Mouse (Mus musculus) frontal cortex, postnatal 36 days (tissue): ENCODE data around the gene Pknox2.

ENCODE experiments used
- DNase-seq, 2 experiments: peaks; one replicate each; pipeline ENCODE4 v3.0.0; 2022; ENCODE audit warnings: low spot score in 2 of 2

Gene Pknox2

DNA sequence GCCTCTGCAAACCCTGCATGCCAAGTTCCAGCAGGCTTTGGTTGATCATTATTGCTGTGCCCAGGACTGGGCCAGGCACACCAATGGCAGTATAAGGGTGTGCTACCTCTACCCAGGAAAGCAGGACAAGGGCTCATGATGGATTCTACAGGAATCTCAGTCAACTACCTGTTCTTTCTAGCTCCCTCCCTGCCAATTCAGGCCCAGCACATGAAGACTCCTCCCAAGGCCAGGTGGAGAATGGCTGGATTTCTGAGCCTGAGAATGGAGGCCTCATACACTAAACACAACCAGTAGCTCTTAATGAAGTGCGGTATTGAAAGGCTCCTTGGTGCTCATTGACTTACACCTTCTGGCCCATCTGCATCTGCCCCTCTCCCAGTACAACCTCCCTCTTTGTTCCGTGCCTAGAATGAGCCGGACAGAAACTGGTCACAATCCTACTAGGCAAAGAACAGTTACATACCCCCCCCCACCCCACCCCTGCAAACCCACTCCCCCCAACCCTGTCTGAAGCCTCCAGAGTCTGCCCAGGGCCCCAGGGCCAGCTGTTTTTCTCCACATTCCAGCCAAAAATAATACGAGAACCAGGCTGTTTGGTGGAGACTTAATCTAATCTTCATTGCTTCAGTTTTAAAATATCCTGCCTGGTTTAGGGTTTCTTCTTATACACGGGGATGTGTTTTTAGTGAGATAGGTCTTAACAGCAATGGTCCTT lies 6.6 kb downstream of the Pknox2 start:
- DNase-seq: no peak

DNA sequence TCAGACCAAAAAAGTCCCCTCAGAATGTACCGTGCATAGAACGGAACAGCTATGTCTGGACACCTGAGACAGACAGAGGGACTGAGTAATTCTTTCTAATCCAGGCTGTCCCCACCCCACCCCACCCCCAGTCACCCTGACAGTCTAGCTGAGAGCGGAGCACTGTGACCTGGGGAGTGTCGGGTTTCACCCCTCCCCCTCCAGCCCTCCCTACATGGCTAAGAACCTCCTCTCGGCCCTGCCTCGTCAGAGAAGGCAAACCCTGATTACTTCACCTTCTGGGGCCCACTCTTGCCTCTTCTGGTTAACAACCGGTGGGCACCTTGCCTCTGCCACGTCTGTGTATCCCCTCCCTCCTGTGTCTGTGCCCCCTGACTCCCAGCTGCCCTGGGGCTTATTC lies 7.7 kb downstream of the Pknox2 start:
- no peak for DNase-seq

DNA sequence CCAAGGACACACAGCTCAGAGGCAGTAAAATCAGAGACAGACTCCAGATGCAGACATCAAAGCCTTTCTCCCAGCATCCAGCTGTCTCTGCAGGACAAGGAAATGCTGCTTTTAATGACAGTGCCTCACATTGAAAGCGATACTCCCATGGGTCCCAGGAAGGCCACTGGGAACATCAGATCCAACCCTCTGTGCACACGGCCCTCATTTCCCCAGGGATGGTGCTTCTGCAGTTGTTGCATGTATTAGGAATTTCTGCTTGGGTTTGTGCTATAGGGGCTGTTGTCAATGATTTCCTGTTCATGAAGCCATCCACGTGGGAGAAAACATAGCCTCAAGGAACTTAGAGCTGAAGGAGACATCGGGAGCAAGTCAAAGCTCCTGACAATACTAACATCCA lies 8.3 kb downstream of the Pknox2 start:
- no peak for DNase-seq

DNA sequence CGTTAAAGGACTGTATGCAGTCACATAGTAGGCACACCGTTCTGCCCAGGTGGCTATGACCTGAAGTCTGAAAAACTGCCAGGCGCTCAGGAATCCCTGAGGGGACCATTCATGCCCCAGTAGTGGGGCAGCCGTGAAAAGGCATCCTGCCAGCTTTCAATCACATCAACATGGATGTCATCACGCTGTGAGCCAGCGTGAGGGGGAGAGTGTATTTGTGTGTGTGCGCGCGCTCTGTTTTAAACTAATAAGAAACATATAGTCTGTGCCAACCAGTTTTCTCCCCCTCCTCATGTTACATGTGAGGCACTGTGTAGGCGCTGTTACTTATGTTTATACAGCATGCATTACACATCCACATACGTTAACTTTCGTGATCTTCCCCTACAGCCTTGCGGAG lies 10.9 kb downstream of the Pknox2 start:
- DNase-seq: no peak

DNA sequence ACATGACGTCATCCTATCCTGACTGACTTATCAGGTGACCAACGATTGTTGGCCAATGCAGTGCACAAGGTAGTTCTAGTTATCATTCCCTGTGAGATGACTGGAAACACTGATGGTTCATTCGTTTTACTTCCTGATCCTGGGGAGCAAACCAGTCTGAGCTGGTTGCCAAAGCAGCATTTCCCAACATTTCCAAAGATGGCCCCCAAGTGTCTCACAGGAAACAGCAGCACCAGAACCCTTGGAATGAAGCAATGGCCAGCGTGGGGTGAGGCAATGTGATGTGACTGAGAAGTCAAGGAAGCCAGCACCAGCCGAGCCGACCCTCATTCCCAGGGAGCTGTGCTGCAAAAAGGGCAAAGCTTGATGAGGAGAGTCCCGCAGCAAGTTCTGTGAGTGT lies 13.7 kb downstream of the Pknox2 start:
- no peak for DNase-seq

DNA sequence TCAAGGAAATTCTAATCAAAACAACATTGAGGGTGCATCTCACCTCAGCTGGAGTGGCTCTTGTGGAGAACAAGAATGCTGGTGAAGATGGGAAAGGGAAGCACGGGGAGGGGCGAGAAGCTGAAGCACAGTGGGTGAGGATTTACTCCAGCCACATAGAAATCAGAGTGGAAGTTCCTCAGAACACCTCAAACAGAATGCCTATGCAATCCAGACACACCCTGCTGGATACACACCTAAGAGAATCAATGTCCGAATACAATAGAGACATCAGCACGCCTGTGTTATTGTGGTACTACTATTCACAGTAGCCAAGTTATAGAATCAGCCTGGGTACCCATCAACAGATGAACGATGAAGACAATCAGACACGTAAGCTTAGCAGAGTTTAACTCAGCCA lies 18.2 kb downstream of the Pknox2 start:
- DNase-seq: no peak

DNA sequence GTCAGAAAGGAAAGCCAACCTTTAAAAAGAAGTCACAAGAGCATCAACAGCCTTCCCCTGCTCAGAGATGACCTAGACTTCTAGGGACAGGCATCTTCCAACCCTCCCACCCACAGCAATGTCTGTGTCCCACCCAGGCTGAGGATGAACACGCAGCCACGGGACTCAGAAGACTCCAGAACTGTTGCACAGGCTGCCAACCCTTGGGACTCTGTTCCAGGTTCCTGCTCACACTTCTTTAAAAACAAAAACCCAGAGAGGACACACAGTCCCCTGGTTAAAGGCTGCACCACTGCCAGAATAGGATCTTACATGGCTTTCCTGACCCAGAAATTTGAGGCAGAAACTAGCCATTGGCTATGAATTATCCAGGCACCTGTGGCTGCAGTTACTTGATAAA lies 21.0 kb downstream of the Pknox2 start:
- no peak for DNase-seq

DNA sequence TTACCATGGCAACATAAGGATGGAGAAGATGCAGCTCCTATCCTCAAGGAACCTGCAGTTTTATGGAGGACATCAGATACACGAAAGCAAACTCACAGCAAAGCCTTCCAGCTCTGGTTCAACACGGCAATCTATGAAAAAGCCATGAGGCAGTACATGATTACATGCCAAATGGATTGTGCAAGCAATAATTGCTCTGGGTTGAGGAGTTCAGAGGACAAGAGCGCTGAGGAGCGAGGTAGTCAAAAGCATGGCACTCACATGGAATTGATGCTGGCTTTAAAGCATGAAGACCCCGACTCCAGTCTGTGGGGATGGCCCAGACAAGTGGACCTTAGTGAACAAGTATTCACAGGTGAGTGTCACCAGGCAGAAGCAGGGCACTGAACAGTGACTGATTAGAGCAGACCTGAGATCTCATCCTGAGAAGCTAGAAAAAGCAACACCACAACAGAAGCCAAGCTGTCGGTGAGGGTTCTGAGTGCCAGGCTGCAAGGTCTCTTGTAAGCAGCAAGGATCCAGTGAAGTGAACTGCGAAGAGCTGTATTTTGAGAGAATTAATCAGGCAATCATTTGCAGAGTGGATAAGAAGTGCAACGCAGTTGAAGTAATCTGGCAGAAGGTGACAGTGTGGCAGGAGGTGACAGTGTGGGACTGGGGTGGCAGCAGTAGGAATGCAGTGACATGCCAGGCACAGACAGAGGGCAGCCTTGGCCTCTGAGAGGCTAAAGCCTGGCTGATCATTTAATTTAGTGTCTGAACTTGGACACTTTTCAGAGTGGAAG lies 22.3 kb downstream of the Pknox2 start:
- DNase-seq: no peak

DNA sequence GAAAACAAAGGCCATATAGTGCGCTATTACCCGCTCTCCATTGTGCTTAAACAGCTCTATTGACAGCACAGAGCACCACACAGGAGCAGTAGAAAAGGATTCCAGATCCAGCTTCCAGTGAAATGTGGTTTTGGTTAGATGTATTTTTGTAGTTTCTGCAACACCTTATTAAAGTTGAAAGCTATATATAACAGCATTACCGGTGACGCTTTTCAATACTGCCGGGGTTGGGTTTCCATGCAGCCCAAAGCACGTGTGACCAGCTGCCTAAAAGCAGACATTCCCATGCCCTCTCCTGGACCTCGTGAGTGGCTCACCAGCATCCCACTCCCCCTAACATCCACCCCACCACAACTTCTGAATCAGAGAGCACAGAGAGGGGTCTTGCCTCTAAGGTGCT lies 23.8 kb downstream of the Pknox2 start:
- no peak for DNase-seq

DNA sequence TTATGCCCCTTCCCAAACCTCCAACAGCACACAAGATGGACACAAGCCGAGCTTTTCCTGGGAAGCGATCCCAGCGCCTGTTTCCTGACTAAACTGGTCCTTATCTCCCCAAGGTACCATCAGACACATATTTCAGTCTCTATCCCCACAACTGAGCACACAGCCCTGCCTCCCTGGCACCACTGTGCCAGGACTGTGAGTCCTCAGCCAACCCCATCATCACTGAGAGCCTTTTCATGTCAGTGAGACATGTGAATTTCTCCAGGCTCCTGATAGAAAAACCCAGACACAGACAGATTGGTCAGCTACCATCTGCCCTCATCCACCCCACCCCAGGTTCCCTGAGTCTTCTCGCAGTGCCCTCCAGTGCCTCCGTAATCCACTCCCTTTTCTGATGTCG lies 24.2 kb downstream of the Pknox2 start:
- DNase-seq: no peak

DNA sequence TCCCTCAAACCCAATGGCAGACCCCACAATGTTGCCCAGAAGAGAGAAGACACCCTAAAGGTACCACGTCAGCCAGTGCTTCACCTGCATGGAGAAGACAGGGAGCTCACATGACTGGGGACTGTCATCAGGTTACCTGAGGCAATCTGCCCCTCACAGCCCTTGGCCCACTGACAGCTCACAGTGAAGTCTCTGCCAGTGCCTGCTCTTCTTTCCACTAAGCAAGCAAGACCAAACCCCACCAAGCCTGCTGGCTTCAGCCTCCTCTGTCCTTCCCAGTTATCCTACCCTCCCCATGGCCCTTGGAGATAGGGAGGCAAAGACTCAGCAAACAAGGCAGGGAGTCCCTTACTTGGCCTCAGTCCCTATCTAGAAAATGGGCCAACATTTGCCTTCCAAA lies 24.8 kb downstream of the Pknox2 start:
- no peak for DNase-seq

DNA sequence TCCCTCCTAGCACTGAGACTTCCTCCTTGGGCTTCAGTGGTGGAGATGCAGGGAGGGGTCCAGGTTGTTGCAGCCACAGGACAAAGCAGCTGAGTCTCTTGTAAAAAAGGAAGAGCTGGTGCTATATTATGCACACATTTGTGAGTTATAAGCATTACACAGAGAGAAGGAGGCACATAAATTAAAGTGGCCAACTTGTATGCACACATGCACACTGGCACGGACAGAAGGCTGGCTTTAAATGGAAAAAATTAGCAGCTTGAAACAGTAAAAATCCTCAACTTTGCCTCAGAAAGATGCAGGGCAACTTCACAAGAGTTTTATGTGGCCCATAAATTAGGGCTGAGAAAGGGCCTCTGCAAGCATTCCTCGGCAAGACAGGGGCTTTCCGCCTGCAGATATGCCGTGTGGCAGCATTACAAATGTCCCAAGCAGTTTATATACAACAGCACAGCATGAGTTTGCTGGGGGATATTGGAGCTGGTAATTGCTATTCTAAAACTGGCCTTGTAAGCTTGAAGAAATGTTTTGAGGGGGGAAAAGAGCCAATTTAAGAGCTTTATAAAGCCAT lies 25.4 kb downstream of the Pknox2 start:
- no peak for DNase-seq

DNA sequence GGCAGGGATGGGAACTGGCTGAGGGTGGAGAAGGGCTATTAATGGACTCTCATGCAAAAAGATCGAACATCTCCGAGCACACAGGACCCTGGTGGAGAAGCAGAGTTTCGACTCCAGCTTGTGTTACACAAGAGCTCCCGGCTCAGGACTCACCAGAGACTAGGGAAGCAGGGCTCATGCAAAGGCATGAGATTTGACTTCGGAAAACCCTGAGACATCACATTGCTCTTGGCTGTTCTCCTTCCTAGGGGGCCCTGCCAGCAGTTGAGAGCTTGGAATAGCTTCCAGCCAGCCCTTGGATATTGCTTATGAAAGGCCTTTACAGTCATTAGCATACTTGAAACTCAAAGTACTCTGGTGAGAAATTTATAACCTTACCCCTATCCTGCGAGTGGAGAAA lies 26.4 kb downstream of the Pknox2 start:
- DNase-seq: no peak

DNA sequence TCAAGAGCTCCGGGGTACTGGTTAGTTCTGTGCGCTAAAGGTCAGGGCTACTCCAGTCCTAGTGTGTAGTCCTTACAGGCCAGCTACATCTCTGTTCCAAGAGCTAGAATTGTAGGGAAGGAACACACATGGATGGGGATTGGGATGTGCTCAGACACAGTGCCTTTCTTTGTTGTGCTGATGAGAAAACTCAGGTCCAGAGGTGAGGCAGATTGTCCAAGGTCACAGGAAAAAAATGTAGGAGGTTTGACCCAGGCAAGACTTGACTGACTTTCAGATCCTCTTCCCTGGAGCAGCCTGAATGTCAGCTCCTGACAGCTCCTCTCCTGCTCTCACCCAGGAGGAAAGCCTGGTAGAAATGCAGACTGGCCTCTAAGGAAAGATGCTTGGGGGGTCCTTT lies 29.7 kb downstream of the Pknox2 start:
- DNase-seq: no peak

DNA sequence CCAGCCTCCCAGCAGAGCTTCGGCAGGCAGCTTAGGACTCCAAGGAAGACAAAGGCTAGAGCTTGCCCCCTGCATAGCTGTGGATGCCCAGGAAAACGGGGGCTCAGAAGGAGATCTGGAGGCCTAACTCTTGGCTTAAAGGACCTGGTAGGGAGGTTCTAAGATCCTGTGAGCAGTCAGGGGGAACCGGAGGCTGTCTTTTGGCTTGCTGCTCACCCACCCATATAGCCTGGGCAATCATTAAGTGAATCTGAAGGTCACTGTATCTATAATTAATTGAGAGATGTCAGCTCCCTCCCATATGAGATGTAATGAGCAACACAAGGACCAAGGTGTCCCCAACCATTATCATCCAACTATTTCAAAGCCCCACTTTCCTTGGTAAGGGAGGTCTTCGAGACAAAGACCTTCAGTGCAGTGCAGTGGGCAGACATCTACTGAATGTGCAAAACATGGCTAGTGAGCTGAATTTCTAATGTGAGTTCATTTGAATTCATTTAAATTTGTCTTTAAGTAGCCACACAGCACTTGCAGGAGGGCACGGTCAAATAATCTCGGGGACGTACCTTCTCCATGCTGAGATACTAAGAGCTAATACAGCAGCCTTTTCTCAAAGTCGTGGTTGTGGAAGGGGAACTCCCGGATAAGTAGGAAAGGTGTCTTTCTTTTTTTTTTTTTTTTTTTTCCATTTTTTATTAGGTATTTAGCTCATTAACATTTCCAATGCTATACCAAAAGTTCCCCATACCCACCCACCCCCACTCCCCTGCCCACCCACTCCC lies 30.4 kb downstream of the Pknox2 start:
- DNase-seq: no peak

DNA sequence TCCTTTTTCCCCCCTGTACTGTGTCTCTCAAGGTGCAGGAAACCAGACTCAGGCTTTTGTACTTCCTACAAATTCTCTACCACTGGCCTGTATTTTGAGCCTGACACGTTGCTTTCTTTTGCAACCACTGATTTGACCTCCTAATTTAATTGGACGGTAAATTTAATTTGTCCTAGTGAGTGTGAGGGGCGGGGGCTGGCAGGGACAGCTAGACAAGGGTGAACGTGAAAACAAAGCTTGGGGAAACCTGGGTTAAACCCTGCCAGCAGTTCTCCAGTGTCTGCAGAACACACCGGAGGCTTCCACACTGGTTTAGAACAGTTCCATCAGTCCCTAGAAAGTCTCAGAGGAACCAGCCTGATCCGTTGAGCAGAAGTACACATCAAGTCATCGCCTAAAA lies 31.4 kb downstream of the Pknox2 start:
- no peak for DNase-seq

DNA sequence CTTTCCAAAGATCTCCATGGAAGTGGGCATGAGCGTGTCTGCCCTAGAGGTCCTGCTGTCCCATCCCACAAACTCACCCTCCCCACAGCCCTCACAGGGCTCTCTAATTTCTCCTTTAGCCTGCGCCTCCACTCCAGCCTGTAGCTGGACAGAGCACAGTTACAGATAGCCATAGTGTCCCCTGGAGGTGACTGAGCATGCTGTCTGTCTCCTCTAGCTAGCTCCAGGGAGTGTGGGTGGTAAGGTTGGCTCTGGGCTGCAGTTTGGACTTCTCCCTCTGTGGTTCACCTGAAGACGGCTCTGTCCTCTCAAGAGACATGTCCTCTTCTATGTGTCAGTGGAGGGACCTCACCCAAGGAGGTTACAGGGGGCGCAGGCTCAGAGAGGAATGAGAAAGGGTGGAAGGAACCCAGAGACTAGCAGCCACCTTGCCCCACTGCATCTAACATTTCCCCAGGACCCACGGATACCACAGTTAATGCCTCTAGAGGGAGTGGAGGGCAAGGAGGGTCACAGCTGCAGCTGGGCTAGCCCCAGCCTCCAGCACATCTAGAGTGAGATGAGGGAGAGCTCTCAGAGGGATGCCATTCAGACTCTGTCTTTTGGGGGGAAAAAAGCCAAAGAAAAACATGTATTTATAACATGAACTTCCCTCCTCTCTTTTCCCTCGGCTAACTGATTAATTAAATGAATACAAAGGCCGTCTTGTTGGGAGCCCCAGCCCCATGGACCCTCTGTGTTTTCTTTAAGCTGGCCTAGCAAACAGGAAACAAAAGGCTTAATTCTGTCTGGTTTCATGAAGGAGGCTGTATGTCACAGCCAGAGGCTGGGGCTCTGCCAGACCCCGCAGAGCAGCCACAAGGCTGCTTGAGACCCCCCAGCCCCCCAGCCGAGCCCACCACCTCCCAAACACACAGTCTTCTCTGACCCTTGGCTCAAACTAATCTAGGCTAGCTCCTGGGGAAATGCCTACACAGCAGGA lies 32.6 kb downstream of the Pknox2 start:
- DNase-seq: no peak

DNA sequence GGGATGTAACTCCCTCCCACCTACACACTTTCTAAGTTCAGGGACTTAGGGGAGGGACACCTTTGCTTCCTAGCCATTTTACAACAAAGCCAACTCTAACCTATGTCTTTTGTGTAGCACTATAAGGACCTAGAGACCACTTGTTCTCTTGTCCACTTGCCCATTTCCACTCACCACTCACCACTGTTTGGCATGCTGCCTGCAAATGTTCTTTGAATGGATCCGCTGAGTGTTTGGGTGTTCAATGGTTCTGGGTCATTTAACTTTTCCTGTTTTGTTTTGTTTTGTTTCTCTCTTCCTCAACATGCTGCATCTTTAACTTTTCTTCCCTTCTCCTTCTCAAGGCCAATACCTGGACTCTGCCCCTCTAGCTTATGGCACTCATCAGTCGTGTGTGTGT lies 39.7 kb downstream of the Pknox2 start:
- no peak for DNase-seq

DNA sequence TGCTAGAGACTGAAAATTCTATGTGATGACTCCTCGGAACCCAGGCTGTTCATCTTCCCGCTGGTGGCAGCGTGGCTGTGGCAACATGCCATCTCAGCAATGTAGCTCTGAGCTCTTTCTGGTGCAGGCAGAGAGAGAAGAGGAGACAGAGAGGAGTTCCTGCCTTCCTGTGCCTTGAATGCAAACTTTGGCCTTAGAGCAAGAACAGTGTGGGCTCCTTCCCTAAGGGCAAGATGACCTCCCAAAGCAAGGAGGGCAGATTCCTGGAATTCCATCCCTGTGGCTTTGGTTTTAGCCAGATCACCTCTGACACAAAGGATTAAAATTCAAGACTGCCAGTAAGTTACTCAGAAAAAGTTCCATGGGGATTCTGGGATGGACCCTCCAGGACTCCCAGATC lies 40.4 kb downstream of the Pknox2 start:
- peak in 1 of 2 experiments; percentile 31 for DNase-seq

DNA sequence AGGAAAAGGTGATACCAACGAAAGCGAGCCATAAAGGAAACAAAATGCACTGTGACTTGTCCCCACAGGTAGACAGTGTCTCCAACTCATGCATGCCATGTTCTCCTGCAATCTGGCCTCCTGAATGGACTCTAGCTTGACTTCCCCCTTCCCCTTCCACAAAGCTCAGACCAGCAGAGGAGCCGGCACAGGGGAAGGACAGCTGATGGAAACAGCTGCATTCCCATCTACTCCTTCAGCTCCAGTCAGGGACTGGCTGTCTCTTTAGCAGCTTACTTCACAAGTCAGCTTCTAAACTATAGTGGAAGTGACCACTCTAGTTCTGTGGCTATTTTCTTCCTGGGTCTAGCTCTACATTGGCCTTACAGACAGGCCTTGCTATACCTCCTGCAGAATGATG lies 43.0 kb downstream of the Pknox2 start:
- DNase-seq: no peak

DNA sequence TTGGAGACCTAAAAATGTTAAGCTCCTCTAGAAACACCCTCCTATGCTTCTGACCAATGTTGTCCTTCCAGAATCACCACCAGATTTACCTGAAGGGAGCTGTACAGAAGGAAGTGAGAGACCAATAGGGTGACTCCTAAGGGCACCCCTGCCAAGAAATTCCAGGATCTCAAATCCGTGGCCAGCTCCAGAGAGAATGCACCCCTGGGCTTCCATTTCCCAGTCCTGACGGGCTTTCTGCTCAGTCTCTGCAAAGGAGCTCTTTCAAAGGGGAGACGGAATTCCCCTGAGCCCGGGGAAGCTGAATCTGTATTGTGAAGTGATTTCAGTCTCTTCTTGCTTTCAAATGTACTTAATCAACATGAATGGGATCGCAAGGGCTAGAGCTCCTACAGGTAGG lies 43.4 kb downstream of the Pknox2 start:
- DNase-seq: no peak
